Mouse (Mus musculus): ENCODE data around the gene St3gal5. TPM values are rescaled to one million over a fixed set of nuclear protein-coding genes. Genes with fewer than 3 reads are reported as not detected.
"Not testable (repeated sequence)": the region's sequence is repeated elsewhere in the genome, so short reads cannot be mapped to it uniquely, and the experiment has no call there.

The St3gal5 gene
- polyA plus RNA-seq, 1 experiment from 2014 or later, result 14.1 TPM

DNA sequence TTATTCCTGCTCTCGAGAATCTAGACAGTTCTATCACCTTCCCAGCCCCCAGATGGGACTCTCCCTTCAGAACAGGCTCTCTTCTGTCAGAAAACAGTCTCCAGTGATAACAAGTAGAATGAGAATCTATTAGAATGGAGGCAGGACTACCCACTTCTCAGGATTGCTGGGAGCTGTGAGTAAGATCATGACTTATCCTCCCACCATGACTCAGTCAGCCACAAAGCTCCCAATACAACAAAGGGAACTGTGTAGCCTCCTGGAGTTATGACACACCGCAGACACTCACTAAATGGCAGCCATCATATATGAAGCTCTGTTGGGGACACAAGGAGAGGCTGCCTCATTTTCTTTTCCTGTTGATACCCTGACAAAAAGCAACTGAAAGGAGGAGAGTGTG lies 40.8 kb upstream of the St3gal5 start:
- Histone ChIP-seq H3K9me3 (replicated peaks; ENCODE audit: low read length) (no peaks in the 10 kb centered on the region), H3K4me2 (ENCODE audit: low read length) (no peak overlapping the region), H3K9ac (ENCODE audit: low read depth, low read length) (no peak overlapping the region), H3K4me1 (replicated peaks; ENCODE audit: insufficient read depth, low read length) (no peaks in the 10 kb centered on the region), H3K36me3 (ENCODE audit: insufficient read depth, low read length) (no peaks in the 10 kb centered on the region), H3K4me3 (replicated peaks; ENCODE audit: low read depth, low read length) (no peak overlapping the region), H3K27me3 (ENCODE audit: insufficient read depth, low read length) (no peaks in the 10 kb centered on the region), H3K27ac (no peak overlapping the region)
- ATAC-seq (replicated peaks; ENCODE audit: low FRiP score, low read depth) (no peak), DNase-seq (ENCODE audit: low spot score) (no peak)
- 86% methylated on average over 2 of the region's 2 CpGs for WGBS
- TF ChIP-seq CTCF (IDR thresholded peaks at IDR 0.05; ENCODE audit: low read depth), result no peak

GRCm38 (mm10) chr6:72058398-72058889 lies 38.9 kb upstream of the St3gal5 start:
- Histone ChIP-seq H3K27me3 (ENCODE audit: insufficient read depth, low read length) (no peaks in the 10 kb centered on the region), H3K4me2 (ENCODE audit: low read length) (no peak overlapping the region), H3K9ac (ENCODE audit: low read depth, low read length) (no peak overlapping the region), H3K4me3 (replicated peaks; ENCODE audit: low read depth, low read length) (no peak overlapping the region), H3K9me3 (replicated peaks; ENCODE audit: low read length) (no peaks in the 10 kb centered on the region), H3K4me1 (replicated peaks; ENCODE audit: insufficient read depth, low read length) (no peaks in the 10 kb centered on the region), H3K36me3 (ENCODE audit: insufficient read depth, low read length) (no peaks in the 10 kb centered on the region), H3K27ac (no peak overlapping the region)
- 85% methylated on average over 9 of the region's 9 CpGs for WGBS
- no peak for DNase-seq (ENCODE audit: low spot score)
- ATAC-seq (replicated peaks; ENCODE audit: low FRiP score, low read depth), result no peak
- no peak for TF ChIP-seq CTCF (IDR thresholded peaks at IDR 0.05; ENCODE audit: low read depth)

DNA sequence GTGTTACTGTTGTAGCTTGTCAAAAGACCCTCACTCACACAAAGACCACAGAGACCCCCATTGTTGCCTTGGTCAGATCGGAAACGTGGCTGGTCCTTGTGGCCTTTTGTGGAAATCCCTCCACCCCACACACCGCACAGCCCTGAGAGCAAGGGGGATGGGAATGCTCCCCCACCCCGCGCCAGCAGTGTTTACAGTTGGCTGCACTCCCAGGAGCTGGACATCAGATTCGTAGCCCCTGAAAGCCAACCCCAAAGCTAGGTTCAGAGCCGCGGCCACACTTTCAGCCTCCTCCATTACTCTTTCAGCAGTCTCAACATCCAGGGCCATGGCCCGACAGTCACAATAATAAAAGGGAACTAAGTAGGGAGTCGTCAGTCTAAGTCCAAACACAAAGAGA lies 36.7 kb upstream of the St3gal5 start:
- not testable (repeated sequence) for H3K9ac ChIP-seq (ENCODE audit: low read depth, low read length); H3K4me2 ChIP-seq (ENCODE audit: low read length); H3K9me3 ChIP-seq (replicated peaks; ENCODE audit: low read length); H3K4me3 ChIP-seq (replicated peaks; ENCODE audit: low read depth, low read length); ATAC-seq (replicated peaks; ENCODE audit: low FRiP score, low read depth); H3K27me3 ChIP-seq (ENCODE audit: insufficient read depth, low read length); H3K4me1 ChIP-seq (replicated peaks; ENCODE audit: insufficient read depth, low read length); H3K27ac ChIP-seq; H3K36me3 ChIP-seq (ENCODE audit: insufficient read depth, low read length)
- DNase-seq (ENCODE audit: low spot score), result peak; percentile 15
- 30% methylated on average over 10 of the region's 10 CpGs for WGBS

DNA sequence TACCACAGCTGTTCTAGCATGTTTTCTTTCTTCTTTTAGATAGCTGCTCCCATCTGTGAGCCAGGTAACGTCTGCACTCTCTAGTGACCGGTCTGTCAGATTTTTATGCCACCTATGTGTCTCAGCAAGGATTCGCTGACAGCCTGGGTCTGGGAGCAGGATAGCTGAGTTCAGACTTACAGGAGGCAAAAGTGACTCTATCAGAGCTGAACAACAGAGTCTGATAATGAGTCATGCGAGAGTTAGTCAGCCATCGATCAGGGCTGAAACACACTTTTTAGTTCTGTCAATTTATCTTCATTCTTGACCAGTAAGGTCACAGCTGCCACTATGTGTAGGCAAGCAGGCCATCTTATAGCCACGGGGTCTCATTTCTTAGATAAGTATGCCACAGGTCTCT lies 33.7 kb upstream of the St3gal5 start:
- H3K27me3 ChIP-seq (ENCODE audit: insufficient read depth, low read length), result no peaks in the 10 kb centered on the region
- no peak for DNase-seq (ENCODE audit: low spot score)
- H3K9ac ChIP-seq (ENCODE audit: low read depth, low read length), result no peak overlapping the region
- no peak for ATAC-seq (replicated peaks; ENCODE audit: low FRiP score, low read depth)
- no peaks in the 10 kb centered on the region for H3K4me1 ChIP-seq (replicated peaks; ENCODE audit: insufficient read depth, low read length)
- H3K4me2 ChIP-seq (ENCODE audit: low read length), result no peak overlapping the region
- WGBS, result 75% methylated on average over 6 of the region's 6 CpGs
- TF ChIP-seq CTCF (IDR thresholded peaks at IDR 0.05; ENCODE audit: low read depth), result no peak
- no peak overlapping the region for H3K4me3 ChIP-seq (replicated peaks; ENCODE audit: low read depth, low read length)
- no peaks in the 10 kb centered on the region for H3K9me3 ChIP-seq (replicated peaks; ENCODE audit: low read length)
- H3K36me3 ChIP-seq (ENCODE audit: insufficient read depth, low read length), result no peaks in the 10 kb centered on the region
- H3K27ac ChIP-seq, result no peak overlapping the region

- no peaks in the 10 kb centered on the region for H3K4me1 ChIP-seq (replicated peaks; ENCODE audit: insufficient read depth, low read length)
- no peak overlapping the region for H3K27ac ChIP-seq
- no peaks in the 10 kb centered on the region for H3K27me3 ChIP-seq (ENCODE audit: insufficient read depth, low read length)
- TF ChIP-seq CTCF (IDR thresholded peaks at IDR 0.05; ENCODE audit: low read depth), result no peak
- no peaks in the 10 kb centered on the region for H3K9me3 ChIP-seq (replicated peaks; ENCODE audit: low read length)
- no peak overlapping the region for H3K9ac ChIP-seq (ENCODE audit: low read depth, low read length)
- DNase-seq (ENCODE audit: low spot score) (peak; percentile 21), ATAC-seq (replicated peaks; ENCODE audit: low FRiP score, low read depth) (no peak)
- H3K36me3 ChIP-seq (ENCODE audit: insufficient read depth, low read length), result no peaks in the 10 kb centered on the region
- 32% methylated on average over 10 of the region's 10 CpGs for WGBS
- H3K4me3 ChIP-seq (replicated peaks; ENCODE audit: low read depth, low read length), result no peak overlapping the region
- H3K4me2 ChIP-seq (ENCODE audit: low read length), result no peak overlapping the region
Observed at GRCm38 (mm10) chr6:72065988-72066387, 31.4 kb upstream of the St3gal5 start.

GRCm38 (mm10) chr6:72068436-72068835 lies 29.0 kb upstream of the St3gal5 start:
- Histone ChIP-seq H3K27me3 (ENCODE audit: insufficient read depth, low read length) (no peaks in the 10 kb centered on the region), H3K36me3 (ENCODE audit: insufficient read depth, low read length) (no peaks in the 10 kb centered on the region), H3K9me3 (replicated peaks; ENCODE audit: low read length) (no peaks in the 10 kb centered on the region), H3K4me3 (replicated peaks; ENCODE audit: low read depth, low read length) (no peak overlapping the region), H3K4me2 (ENCODE audit: low read length) (no peak overlapping the region), H3K27ac (no peak overlapping the region), H3K4me1 (replicated peaks; ENCODE audit: insufficient read depth, low read length) (no peaks in the 10 kb centered on the region), H3K9ac (ENCODE audit: low read depth, low read length) (no peak overlapping the region)
- ATAC-seq (replicated peaks; ENCODE audit: low FRiP score, low read depth) (no peak), DNase-seq (ENCODE audit: low spot score) (no peak)
- 69% methylated on average over 4 of the region's 4 CpGs for WGBS
- no peak for TF ChIP-seq CTCF (IDR thresholded peaks at IDR 0.05; ENCODE audit: low read depth)

DNA sequence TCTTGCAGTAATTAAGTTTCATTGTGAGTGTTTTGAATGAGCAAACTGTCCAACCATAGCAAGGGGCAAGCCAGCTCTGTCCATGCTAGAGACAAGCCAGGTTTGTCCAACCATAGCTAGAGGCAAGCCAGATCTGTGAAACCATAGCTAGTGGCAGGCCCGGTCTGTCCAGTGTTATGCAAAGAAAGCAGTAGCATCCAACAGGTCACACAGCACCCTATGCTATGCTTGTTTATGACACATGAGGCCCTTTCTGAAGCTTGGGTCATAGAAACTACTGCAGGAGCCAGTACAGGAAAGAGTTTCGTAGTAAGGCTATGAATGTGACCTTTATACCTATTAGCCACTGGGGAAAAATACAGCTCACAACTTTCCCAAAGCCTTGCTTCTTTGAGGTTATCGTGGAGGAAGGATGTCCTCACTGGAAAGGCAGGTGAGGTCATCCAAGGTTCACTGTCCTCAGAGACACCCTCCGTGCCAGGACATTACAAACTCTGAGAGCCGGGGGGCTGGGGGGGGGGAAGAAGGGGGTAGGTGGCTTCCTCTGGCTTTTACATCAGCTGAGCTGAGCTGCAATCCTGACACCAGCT lies 26.0 kb upstream of the St3gal5 start:
- H3K9ac ChIP-seq (ENCODE audit: low read depth, low read length), result no peak overlapping the region
- no peaks in the 10 kb centered on the region for H3K27me3 ChIP-seq (ENCODE audit: insufficient read depth, low read length)
- no peak overlapping the region for H3K4me2 ChIP-seq (ENCODE audit: low read length)
- no peak for ATAC-seq (replicated peaks; ENCODE audit: low FRiP score, low read depth)
- no peak for DNase-seq (ENCODE audit: low spot score)
- no peaks in the 10 kb centered on the region for H3K36me3 ChIP-seq (ENCODE audit: insufficient read depth, low read length)
- WGBS, result 43% methylated on average over 5 of the region's 5 CpGs
- no peak overlapping the region for H3K4me3 ChIP-seq (replicated peaks; ENCODE audit: low read depth, low read length)
- no peaks in the 10 kb centered on the region for H3K9me3 ChIP-seq (replicated peaks; ENCODE audit: low read length)
- no peaks in the 10 kb centered on the region for H3K4me1 ChIP-seq (replicated peaks; ENCODE audit: insufficient read depth, low read length)
- no peak for TF ChIP-seq CTCF (IDR thresholded peaks at IDR 0.05; ENCODE audit: low read depth)
- H3K27ac ChIP-seq, result no peak overlapping the region
